Mouse (Mus musculus): Measurements from ENCODE around the gene Tns1.

GRCm38 (mm10) chr1:74109670-74110069 is 14.6 kb downstream of the Tns1 start:
- TF ChIP-seq UBTF (IDR thresholded peaks at IDR 0.05; ENCODE audit: borderline replicate concordance, insufficient read depth, low read depth, low read length) (no peak), CHD2 (IDR thresholded peaks at IDR 0.05; ENCODE audit: low read length) (no peak), TBP (IDR thresholded peaks at IDR 0.05; ENCODE audit: low read depth, low read length) (no peak), POLR2A (IDR thresholded peaks at IDR 0.05; ENCODE audit: control insufficient read depth in 1 of 2, insufficient read depth in 1 of 2, low read depth in 1 of 2, low read length in 2 of 2, poor library complexity in 1 of 2) (no peak)
